Mouse (Mus musculus): ENCODE data around the gene Stx1a.
A peak's percentile ranks its signal among the peaks of the same experiment; 100 is the strongest.

- TF ChIP-seq POLR2A (IDR thresholded peaks at IDR 0.05; ENCODE audit: insufficient read depth, low read depth, low read length) (peak; percentile 21; the same call in 1 of the 2 replicates), CTCF (IDR thresholded peaks at IDR 0.05; ENCODE audit: insufficient read depth, low read depth, low read length) (peak; percentile 92)
Observed at GRCm38 (mm10) chr5:135077564-135078481, 54.5 kb downstream of the Stx1a start, which contains the start of gene Vps37d.

Data from olfactory bulb, adult 2 months (tissue).